Mouse (Mus musculus) ovary, postnatal 10 days (tissue): ENCODE measurements around the gene Hist1h2af.
"Not testable (repeated sequence)": the region's sequence is repeated elsewhere in the genome, so short reads cannot be mapped to it uniquely, and the experiment has no call there.

Source experiments
- DNase-seq: peaks from one replicate; pipeline ENCODE4 v3.0.0; 2022; ENCODE audit warnings: low spot score

Gene Hist1h2af

DNA sequence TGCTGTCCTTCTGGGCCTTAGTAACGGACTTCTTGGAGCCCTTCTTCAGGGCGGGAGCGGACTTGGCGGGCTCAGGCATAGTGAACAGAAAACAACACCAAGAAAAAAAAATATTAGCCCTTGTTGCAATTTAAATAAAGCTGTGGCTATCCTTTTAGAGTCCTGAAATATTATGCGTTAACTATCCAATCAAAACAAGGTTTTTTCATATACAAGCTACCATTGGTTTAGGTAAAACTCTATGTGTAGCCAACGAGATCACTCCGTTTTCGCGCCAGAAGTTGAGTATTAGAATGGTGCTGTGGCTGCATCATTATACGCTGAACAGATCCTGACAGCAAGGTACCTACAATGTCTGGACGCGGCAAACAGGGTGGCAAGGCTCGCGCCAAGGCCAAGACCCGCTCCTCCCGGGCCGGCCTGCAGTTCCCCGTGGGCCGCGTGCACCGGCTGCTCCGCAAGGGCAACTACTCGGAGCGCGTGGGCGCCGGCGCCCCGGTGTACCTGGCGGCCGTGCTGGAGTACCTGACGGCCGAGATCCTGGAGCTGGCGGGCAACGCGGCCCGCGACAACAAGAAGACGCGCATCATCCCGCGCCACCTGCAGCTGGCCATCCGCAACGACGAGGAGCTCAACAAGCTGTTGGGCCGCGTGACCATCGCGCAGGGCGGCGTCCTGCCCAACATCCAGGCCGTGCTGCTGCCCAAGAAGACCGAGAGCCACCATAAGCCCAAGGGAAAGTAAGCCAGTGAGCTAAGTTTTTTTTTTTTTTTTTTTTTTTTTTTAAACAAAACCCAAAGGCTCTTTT lies at the start of gene Hist1h2af:
Hist1h2af (plus strand) TSS at position 347 of the 808 bp plus-strand sequence.
- DNase-seq = not testable (repeated sequence)

DNA sequence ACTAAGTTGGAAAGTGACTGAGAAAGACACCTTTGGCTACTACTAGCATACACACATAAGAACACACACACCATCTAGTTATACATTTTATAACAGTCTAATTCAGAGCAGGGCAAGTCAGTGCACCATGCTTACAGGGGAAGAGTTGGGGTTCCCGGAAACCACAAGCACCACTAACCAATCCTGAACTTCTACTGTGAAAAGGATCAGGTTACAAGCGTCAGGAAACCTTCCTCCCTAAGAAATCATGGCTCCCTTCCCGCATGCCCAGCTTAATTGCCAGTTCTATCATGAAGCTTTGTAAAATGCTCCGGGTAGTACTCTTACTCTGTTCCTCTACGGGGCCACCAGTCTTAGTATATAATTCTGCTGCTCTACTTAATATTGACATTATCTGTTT lies 48.4 kb upstream of the Hist1h2af start:
- no peak for DNase-seq

DNA sequence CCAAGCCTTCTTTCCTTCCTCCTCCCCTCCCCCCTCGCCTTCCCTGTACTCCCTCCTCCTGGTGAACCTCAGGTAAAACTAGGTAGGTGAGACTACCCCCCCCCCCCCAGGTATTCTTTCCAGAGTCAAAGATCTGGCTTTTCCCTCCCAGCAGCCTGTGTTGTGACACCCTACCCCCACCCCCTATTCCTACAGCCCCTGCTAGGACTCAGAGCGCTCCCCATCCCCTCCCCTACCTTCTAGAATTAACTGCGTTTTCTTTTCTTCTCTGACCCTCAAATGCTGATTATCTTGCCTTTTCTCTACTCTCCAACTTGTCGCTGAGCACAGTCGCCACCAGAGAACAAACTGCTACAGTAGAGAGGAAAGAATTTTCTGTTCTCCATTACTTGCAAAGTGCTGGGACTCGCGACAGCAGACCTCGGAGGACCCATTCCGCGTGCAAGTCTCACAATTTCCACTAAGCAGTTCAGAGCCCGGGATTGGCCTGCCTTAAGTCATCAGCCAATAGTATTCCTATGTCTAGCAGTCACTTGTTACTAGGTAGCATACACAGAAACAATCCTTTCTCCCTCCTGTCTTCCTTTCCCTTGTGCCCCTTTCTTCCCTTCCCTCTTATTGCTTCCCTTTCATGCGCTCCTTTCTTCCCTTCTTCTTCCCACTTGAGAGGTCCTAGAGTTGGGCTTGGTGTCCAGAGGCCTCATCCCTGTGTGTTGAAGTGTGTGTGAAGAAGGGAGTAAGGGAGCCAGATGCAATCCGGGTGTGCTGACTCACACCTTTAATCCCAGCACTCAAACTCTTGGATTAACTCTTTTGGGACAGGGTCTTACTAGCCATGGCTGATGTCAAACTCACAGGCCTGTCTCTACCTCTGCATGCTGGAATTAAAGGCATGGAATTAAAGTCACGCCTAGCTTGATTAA lies 45.0 kb upstream of the Hist1h2af start, which contains the start of gene Btn2a2:
Btn2a2 (minus strand) TSS at position 458 of the 923 bp plus-strand sequence.
- no peak for DNase-seq

DNA sequence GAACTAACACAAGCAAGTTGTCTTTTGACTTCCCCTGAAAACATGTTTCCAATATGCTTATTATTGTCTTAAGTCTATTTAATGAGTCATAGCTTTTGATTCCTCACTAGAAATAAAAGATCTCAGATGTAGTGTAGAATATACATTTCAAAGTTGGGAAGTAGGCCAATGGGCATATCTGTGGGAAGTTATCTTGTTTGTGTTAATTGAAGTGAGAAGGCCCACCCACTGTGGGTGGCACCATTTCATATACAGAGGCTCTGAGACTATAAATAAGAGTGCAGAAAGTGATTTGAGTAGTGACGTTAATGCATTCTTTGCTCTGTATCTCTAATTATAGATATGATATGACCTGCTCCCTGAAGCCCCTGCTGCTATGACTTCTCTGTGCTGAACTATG lies 42.8 kb upstream of the Hist1h2af start:
- no peak for DNase-seq

DNA sequence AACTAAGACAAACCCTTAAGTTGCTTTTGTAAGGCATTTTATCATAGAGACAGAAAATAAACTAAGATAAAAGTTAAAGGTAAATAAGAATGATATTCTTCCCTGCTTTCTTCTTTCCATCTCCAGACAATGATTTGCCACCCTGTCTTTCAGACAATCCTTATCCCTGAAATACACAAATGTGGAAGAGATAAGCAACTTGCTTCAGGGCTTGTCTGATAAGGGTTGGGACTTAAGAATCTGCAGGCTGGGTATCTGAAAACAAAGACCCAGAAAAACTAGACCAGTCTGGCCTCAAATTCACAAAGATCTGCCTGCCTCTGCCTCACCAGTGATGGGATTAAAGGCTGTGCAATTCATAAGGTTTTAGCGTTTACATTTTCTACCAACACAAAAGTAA lies 42.4 kb upstream of the Hist1h2af start:
- no peak for DNase-seq

DNA sequence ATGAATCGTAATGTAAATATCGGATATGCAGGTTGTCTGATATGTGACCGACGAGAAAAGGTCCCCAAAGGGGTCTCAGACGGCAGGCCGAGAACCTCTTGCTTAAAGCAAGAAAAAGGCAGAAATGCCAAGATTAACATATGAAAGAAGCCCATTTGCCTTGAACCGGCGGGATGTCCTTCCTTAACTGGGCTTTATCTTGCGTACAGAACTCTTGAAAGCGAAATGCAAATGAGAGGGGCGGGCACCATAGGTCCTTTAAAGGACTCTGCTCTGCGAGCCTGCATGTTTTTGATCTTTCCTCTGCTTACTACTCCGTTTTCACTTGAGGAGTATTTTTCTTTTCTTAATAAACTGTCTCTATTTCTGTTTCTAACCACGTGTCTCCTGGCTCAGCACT lies 41.7 kb upstream of the Hist1h2af start:
- DNase-seq = no peak

DNA sequence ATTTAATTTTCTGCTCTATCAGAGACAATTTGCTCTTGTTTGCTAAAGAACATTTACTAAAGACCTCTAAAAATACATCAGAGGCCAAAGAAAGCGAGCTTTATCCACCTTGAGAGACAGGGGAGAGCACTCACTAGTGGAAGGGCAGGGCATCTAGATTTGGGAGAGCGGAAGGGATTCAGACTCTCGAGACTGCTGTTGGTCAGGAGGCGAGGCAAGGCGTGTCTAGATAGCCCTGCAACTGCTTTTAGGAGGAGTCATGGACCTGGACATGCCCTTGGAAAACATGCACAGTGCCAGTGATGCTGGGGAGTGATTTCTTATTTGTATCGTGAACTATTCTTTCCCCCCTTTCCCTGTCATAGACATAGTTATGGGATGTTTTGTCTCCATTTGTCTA lies 38.2 kb upstream of the Hist1h2af start:
- no peak for DNase-seq

DNA sequence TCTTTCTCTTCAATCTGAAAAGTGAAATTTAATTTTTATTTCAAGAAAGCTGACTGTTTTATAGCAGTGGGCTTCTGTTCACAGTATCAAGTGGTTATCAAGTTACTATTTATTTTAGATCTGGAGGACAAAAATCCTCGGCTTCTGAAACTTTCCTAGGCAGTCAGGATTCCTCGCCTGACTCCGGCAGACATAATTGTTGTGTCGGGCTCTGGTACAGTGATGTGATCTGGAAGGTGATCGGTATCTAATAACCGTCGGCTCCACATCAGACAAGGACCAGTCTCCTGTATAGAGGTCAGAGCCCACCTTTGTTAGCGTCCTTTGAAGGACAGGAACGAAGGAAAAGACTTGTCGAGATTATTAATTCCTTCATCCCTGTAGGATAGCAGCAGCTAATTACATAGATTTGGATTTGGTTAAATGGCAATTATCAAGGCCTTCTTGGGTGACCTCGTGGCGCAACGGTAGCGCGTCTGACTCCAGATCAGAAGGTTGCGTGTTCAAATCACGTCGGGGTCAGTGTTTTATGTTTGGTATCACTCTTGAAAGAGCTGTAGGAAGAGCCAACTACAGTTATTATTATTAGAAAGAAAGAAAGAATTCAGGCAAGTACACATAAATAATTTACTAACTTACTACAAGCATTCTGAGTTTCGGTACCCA lies 35.9 kb upstream of the Hist1h2af start:
- DNase-seq = no peak

DNA sequence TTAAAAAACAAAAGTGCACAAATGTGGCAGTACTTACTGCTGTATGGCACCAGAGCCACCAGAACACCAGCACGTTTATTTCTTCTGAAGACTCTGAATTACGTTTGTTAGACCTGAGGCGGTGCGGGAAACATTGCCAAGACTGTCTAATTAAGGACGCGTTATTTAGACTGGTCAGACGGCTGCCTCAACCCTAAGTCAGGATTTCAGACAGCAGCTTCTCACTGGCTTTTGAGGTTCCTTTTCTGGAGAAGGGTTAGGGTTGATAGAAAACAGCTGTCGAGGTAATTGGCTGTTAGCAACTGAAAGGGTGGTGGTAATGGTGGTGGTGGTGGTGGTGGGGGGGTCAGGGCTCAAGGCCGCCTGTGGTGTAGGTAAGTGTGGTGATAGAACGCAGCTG lies 35.1 kb upstream of the Hist1h2af start:
- DNase-seq = no peak

DNA sequence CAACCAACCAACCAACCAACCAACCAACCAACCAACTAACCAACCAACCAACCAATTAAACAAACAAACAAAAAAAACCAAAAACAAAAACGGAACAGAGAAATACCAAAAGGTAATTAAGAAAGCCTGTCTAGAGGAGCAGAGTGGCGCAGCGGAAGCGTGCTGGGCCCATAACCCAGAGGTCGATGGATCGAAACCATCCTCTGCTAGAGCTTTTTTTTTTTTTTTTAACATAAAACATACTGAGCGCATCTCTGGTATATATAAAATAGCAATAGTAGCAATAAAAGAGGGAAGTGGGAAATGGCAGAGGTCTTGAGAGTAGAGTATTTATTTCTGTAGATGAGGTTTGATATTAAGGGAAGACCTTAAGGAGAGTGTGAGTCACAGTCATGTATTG lies 33.8 kb upstream of the Hist1h2af start:
- DNase-seq = no peak

DNA sequence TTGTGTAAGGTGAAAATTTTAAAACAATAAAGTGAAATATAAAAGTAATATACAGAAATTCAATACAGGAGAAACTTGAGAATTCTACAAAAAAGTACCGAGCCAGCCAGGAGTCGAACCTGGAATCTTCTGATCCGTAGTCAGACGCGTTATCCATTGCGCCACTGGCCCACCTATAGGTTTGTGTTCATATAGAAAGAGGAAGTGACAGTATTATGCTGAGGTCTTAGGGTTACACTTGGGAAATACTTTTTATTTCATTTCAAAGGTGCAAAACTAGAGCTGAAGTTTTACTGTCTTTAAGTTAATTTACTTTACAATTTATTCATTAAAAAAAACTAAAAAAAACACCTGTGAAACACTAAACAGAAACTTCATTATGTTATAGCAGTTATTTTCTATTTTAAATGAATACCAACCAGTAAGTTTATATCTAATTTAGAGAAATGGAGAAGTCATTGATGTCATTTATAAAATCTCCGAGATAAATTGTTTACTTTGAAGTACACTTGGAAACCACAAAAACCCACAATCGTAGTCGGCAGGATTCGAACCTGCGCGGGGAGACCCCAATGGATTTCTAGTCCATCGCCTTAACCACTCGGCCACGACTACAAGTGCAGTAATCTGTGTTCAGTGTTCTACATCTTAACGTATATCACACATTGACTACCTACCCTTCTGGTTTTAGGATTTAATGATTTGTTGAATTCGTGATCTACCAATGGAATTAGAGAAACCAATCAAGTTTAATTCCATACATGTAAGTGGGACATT lies 33.1 kb upstream of the Hist1h2af start:
- no peak for DNase-seq

DNA sequence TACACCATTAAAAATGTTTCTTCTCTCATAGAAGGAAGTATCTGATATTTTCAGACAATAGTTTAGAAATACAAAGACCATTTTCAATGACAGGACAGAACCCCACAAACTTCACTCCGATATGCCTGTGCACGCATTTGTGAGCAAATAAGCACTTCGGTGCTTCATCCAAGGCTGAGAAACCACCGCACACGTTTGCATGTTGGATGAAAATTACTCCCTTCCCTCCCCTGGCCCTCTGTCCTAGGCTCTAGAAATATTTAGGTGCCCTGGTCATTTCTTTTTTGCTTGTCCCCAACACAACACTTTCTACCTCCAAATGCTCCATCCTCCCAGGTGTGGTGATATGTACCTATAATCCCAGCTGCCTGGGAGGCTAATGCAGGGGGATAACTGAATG lies 32.2 kb upstream of the Hist1h2af start:
- DNase-seq = no peak

DNA sequence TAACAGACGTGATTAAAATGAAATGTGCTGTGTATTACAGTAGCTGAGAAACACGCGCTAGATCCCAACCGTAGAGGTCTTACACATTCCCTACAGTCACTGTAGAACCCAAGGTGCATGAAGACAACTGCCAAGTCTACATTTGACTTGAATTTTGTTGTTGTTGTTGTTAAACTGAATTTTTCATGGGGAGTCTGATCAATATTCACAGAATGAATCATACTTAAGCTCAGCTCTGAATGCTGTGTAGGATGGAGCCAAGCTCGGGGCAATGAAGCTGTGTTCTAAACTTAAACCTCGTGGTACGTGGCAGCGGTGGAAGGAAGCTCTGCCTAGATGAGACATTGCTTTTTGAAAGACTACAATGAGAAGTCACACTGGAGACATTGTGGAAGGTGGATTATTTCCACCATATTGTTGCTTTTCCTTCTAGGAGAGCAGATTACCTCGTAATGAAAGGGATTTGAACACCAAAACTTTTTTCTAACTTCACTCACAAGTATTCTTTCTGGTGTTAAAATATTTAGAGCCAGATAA lies 31.6 kb upstream of the Hist1h2af start:
- no peak for DNase-seq

DNA sequence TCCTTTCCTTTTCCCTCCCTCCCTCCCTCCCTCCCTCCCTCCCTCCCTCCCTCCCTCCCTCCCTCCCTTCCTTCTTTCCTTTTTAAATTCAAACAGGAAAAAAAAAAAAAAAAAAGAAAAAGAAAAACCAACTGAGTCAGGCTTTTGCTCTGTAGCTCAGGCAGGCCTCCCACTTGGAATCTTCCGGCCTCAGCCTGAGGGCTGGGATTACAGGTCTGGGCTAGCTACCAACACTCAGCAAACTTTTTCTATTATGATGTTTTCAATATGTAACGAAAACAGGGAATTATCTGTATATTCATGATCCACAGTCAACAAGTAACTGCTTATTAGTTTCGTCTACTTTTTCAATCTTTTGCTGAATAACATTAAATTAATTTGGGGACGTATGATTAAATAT lies 30.8 kb upstream of the Hist1h2af start:
- no peak for DNase-seq

DNA sequence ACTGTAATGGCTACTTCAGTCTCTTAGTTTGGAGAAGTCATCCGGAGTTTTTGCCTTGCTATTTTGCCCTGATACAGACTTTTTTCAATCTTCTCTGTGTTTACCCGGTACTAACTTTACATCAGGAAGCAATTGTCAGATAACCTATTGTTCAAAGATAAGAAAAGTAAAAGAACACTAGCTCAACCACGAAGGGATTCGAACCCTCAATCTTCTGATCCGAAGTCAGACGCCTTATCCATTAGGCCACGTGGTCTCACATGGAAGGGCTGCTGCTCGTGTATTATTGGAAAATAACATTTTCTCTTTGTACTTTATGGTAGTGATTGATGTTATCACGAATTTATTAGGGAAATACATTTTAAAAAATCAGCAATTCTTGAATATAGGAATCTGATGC lies 29.9 kb upstream of the Hist1h2af start:
- no peak for DNase-seq

DNA sequence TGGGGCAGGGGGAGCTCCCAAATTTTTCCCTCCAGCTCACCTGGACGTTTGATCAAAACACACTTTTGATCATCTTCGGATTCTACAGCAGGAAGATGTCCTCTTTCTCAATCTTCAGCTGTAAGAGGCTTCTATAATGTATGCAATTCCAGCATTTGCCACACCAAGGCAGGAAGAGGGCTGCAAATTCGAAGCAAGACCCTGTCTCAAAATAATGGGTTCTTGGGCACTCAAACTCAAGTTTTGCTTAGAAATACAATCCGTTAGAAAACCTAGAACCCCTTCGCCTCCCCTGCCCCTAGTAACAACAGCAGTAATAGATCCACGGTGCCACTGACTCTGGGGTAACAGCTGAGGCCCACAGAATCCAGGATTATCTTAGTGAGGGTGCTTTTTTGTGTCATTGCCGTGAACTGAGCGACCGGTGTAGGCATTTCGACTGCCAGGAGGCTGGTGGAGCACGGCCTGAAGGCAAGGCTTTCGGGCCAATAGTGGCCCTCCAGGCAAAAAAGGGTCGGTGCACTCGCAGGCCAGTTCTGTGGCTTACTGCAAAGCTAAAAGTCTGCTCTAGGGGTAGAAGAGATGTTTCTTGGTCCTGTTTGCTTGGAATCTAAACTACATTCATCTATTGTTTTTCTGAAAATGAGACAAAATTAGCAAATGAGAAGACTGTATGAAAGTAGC lies 27.9 kb upstream of the Hist1h2af start:
- no peak for DNase-seq

DNA sequence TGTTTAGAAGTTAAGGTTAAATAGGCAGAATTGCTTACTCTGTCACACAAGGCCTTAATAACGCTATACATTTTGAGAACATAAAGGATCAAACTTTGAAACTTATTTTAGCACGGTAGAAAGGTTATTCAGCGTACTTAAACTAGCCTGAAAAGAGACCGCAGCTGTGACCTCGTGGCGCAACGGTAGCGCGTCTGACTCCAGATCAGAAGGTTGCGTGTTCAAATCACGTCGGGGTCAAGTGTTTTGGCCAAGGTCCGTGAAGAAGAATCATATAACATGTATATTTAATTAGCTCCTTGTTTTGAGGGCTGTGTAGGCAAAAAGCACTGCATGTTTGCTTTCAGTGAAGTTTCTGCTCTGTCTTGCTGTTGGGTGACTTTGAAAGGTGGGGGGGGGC lies 27.4 kb upstream of the Hist1h2af start:
- no peak for DNase-seq

DNA sequence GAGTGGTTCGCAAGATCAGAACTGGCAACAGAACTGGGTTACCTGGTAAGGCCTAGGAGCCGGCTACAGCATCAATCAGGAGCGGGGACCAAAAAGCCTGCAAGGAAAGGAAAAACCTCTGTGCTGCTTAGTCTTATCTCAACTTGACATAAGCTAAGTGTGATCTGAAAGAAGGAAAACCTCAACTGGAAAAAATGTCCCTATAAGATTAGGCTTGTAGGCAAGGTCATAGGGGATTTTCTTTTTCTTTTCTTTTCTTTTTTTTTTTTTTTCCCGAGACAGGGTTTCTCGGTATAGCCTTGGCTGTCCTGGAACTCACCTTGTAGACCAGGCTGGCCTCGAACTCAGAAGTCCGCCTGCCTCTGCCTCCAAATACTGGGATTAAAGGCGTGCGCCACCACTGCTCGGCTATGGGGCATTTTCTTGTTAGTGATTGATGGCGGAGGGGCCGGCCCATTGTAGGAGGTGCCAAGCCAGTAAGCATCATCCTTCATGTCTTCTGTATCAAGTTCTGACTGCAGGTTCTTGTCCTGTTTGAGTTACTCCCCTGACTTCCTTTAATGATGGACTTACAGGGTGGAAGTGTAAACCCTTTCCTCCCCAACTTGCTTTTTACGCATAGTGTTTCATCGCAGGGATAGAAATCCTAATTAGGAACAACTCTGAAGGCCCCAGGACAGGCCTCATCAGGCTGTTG lies 26.7 kb upstream of the Hist1h2af start:
- no peak for DNase-seq

DNA sequence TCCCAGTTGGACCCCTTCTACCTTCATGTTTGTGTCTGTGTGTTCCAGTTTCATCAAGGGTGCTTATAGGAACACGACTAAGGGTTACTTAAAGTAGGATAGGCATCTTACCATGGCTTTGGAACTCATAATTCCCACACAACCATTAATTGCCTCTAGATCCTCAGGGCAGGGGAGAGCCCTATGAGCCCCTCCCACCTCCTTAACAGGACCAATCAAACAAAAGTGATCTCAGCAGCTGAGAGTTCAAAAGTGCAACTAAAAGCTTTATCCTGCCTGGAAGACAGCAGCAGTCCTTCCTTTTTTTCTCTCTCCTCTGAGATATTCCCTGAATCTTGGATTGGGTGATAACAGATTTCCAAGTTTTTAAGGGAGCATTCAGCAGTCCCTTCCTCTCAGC lies 23.6 kb upstream of the Hist1h2af start:
- no peak for DNase-seq

DNA sequence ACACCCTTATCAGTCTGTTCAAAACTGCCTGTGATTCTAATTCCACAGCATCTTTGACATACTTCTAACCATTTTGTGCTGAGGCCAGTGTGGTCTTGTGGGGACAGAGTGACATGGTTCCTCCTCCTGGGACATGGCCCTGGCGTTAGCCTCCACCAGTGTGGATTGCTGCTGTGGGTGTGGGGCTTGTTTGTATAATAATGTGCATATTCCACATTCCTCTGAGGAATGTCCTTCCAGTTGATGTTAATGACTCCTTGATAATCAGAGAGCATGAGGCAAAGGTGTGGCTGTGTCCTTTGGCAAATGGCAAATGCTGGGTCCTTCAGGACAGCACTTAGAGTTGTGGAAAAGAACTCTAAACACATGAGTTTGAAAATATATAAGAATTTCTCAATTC lies 20.2 kb upstream of the Hist1h2af start:
- DNase-seq = no peak
